Mouse (Mus musculus) bone marrow macrophage, adult 2 months (primary cell): ENCODE results near the gene Fkbpl. TPM values are rescaled to one million over a fixed set of nuclear protein-coding genes. Genes with fewer than 3 reads are reported as not detected.

Source experiments
- H3K27ac ChIP-seq: 2 replicates; pipeline ENCODE4 v1.5.1; 2012; ENCODE audit warnings: low read depth, low read length; ENCODE audit not compliant: insufficient read depth
- H3K4me1 ChIP-seq: 2 replicates; pipeline ENCODE4 v1.6.1; 2012; ENCODE audit warnings: low read length; ENCODE audit not compliant: control insufficient read depth, insufficient read depth
- H3K4me3 ChIP-seq: 2 replicates; pipeline ENCODE4 v1.5.1; 2012; ENCODE audit warnings: mild to moderate bottlenecking, low read length, moderate library complexity; ENCODE audit not compliant: insufficient read depth
- CTCF ChIP-seq: IDR thresholded peaks from 2 replicates; pipeline ENCODE4 v1.5.1; 2012; ENCODE audit warnings: low read depth, mild to moderate bottlenecking, low read length, moderate library complexity
- POLR2A ChIP-seq: IDR thresholded peaks from 2 replicates; pipeline ENCODE4 v1.6.1; 2012; ENCODE audit warnings: mild to moderate bottlenecking, low read depth, low read length, borderline replicate concordance
- polyA plus RNA-seq: library from polyadenylated mRNA; stranded (reverse); fragments of >200 nt; gene quantifications from 2 replicates; pipeline ENCODE4 v1.2.4, GENCODE M21; 2012; ENCODE audit not compliant: missing spikeins, insufficient read depth, insufficient read length

Gene Fkbpl
- polyA plus RNA-seq, 1 experiment, result 22.9 TPM

DNA sequence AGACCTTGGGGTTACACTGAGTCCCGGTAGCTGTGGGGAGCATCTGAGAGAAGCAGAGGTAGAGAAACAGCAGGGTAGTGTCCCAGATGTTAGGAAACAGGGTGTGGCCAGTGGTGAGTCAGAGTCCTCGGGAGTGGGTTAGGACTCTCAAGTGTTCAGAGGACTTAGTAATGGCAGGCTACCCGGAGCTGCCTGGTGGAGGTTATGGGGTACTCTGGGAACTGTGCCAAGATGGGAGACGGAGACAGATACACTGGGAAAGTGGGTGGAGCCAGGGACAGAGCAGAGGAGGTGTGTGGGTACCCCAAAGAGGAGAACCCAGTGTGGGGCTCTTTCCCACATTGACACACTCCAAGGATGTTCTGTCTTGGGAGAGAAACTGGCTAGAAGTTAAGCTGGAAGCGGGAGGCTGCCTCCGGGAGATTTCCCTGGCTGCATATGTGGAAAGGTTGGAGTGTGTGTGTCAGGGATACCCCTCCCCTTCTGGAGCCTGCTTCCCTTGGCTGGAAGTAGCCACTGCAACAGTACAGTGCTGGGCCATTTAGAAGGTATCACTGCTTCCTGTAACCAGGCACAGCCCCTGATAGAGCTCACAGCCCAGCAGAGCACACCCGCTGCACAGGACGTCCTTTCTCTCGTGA lies 39.8 kb downstream of the Fkbpl start:
- H3K4me1 ChIP-seq, result peaks cover 26% of the 10 kb centered on the region
- TF ChIP-seq CTCF, result no peak
- no peak for TF ChIP-seq POLR2A
- H3K4me3 ChIP-seq, result no peak overlapping the region
- no peak overlapping the region for H3K27ac ChIP-seq

DNA sequence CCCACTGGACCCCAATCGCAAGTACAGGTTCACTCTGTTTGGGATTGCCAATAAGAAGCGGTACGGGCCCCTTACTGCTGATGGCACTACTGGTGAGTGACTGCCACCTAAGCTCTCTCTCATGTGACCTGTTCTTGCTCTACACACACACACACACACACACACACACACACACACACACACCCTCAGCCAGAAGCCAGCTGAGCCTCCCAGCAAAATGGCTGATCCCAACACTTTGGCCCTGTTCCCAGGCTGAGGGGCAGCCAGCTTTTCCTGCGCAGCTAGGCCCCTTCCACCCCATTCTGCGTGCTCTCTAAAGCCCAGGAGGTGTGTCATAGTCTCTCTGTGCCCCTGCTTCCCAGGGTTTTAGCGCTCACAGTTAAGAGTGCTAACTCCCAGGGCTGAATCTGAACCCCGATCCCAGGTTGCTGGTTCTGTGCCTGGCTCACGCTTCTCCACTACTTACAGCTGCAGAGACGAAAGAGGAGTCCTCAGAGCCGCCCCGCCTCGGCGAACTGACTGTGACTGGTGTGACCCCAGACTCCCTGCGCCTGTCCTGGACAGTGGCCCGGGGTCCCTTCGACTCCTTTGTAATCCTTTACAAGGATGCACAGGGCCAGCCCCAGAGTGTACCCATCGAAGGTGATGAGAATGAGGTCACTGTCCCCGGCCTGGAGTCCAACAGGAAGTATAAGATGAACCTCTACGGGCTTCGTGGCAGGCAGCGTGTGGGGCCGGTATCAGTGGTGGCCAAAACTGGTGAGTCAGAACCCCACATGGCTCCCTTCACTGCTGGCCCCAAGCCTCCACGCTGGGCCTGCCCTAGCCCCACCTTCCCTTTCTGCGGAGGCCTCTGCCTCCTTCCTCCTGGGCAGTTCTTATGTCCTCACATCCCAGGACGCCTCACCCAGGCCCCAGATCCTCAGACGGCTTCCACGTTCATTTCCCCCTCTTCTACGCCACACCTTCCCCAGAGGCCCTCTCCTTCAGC lies 40.9 kb downstream of the Fkbpl start:
- Histone ChIP-seq H3K4me1 (peaks cover 26% of the 10 kb centered on the region), H3K27ac (no peak overlapping the region), H3K4me3 (no peak overlapping the region)
- TF ChIP-seq POLR2A (no peak), CTCF (no peak)

GRCm38 (mm10) chr17:34688889-34689288 lies 44.3 kb downstream of the Fkbpl start:
- TF ChIP-seq CTCF, result no peak
- Histone ChIP-seq H3K4me1 (peaks cover 25% of the 10 kb centered on the region), H3K4me3 (no peak overlapping the region)

GRCm38 (mm10) chr17:34690458-34690857 lies 45.9 kb downstream of the Fkbpl start:
- Histone ChIP-seq H3K4me1 (peaks cover 9% of the 10 kb centered on the region), H3K27ac (no peak overlapping the region), H3K4me3 (no peak overlapping the region)
- TF ChIP-seq POLR2A (no peak), CTCF (no peak)

More at GRCm38 (mm10) chr17:34688889-34689288, 44.3 kb downstream of the Fkbpl start:
- H3K27ac ChIP-seq, result no peak overlapping the region

GRCm38 (mm10) chr17:34692906-34693305 lies 48.3 kb downstream of the Fkbpl start:
- peaks cover 2% of the 10 kb centered on the region; the same call in 1 of the 2 replicates for H3K4me1 ChIP-seq
- no peak overlapping the region for H3K27ac ChIP-seq
- H3K4me3 ChIP-seq, result no peak overlapping the region
- TF ChIP-seq POLR2A (no peak), CTCF (no peak)

Other genes with a start within 250 kb of the Fkbpl start
- 0.95 TPM in 1 of 2 replicates, not detected in the other for gene BC051142, start 245.9 kb upstream of the Fkbpl start, polyA plus RNA-seq
- not detected in 2 replicates for gene Btnl4, start 167.4 kb upstream of the Fkbpl start, polyA plus RNA-seq
- not detected in 2 replicates for gene Btnl6, start 127.4 kb upstream of the Fkbpl start, polyA plus RNA-seq
- gene Notch4, start 80.5 kb upstream of the Fkbpl start, polyA plus RNA-seq, result 0.78 and 1.3 TPM in 2 replicates
- gene Gpsm3, start 55.0 kb upstream of the Fkbpl start, polyA plus RNA-seq, result 217 and 244 TPM in 2 replicates
- gene Pbx2, start 53.5 kb upstream of the Fkbpl start, polyA plus RNA-seq, result 85.9 and 90.0 TPM in 2 replicates
- gene Ager, start 46.9 kb upstream of the Fkbpl start, polyA plus RNA-seq, result 1.3 and 2.2 TPM in 2 replicates
- 110 and 116 TPM in 2 replicates for gene Rnf5, start 41.1 kb upstream of the Fkbpl start, polyA plus RNA-seq
- 93.0 and 101 TPM in 2 replicates for gene Agpat1, start 40.5 kb upstream of the Fkbpl start, polyA plus RNA-seq
- gene Egfl8, start 28.8 kb upstream of the Fkbpl start, polyA plus RNA-seq, result 4.9 and 9.0 TPM in 2 replicates
- gene Ppt2, start 16.3 kb upstream of the Fkbpl start, polyA plus RNA-seq, result 101 and 118 TPM in 2 replicates
- gene Prrt1, start 15.2 kb upstream of the Fkbpl start, polyA plus RNA-seq, result 0.76 and 1.3 TPM in 2 replicates
- gene Atf6b, start 2.4 kb downstream of the Fkbpl start, polyA plus RNA-seq, result 42.6 and 62.7 TPM in 2 replicates
- gene Tnxb, start 25.8 kb downstream of the Fkbpl start, polyA plus RNA-seq, result not detected in 2 replicates
- gene C4b, start 99.1 kb downstream of the Fkbpl start, polyA plus RNA-seq, result 0.75 and 2.2 TPM in 2 replicates
- not detected in 2 replicates for gene Cyp21a1, start 159.8 kb downstream of the Fkbpl start, polyA plus RNA-seq
- gene Stk19, start 192.2 kb downstream of the Fkbpl start, polyA plus RNA-seq, result 33.8 and 44.1 TPM in 2 replicates
- 30.8 and 38.9 TPM in 2 replicates for gene Dxo, start 192.3 kb downstream of the Fkbpl start, polyA plus RNA-seq
- gene Skiv2l, start 205.4 kb downstream of the Fkbpl start, polyA plus RNA-seq, result 37.8 and 40.2 TPM in 2 replicates
- gene Nelfe, start 205.6 kb downstream of the Fkbpl start, polyA plus RNA-seq, result 48.9 and 56.8 TPM in 2 replicates
- 12.0 and 13.3 TPM in 2 replicates for gene Cfb, start 217.8 kb downstream of the Fkbpl start, polyA plus RNA-seq
- 4.0 and 4.6 TPM in 2 replicates for gene Zbtb12, start 234.7 kb downstream of the Fkbpl start, polyA plus RNA-seq
- gene Gm20547, start 237.3 kb downstream of the Fkbpl start, polyA plus RNA-seq, result 0.27 TPM in 1 of 2 replicates, not detected in the other